Mouse (Mus musculus): Measurements from ENCODE around the gene Fbrsl1. TPM values are rescaled to one million over a fixed set of nuclear protein-coding genes. Genes with fewer than 3 reads are reported as not detected.

The Fbrsl1 gene
- polyA plus RNA-seq, 1 experiment from 2014 or later: 9.6 TPM

DNA sequence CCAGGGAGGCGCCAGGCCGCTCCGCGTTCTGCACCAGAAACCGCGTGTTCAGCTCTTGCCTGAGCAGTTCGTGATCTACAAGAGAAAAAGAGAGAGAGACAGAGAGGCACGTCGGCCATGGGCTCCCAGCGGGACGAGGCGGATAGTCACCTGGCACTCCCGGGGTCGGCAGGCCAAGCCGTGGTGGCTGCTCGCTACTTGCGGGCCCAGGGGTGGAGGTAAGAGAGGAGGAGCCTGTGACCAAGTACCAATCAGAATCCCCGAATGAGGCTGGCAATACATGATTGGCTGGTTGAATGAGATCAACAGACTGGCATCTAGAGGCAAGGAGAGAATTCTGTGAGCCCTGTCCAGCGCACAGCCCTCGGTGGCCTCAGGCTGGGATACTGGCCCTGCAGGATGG is 70.1 kb downstream of the Fbrsl1 start:
- no peak overlapping the region for H3K27ac ChIP-seq
- ATAC-seq: peak; percentile 27; the same call in 1 of the 2 replicates
- no peaks in the 10 kb centered on the region for H3K4me1 ChIP-seq (replicated peaks)
- H3K9ac ChIP-seq: no peak overlapping the region
- no peak overlapping the region for H3K4me2 ChIP-seq (replicated peaks)
- no peaks in the 10 kb centered on the region for H3K9me3 ChIP-seq
- no peaks in the 10 kb centered on the region for H3K27me3 ChIP-seq (replicated peaks)
- H3K4me3 ChIP-seq (replicated peaks): no peak overlapping the region
- peaks cover 13% of the 10 kb centered on the region for H3K36me3 ChIP-seq
- 44% methylated on average over 20 of the region's 20 CpGs for WGBS

DNA sequence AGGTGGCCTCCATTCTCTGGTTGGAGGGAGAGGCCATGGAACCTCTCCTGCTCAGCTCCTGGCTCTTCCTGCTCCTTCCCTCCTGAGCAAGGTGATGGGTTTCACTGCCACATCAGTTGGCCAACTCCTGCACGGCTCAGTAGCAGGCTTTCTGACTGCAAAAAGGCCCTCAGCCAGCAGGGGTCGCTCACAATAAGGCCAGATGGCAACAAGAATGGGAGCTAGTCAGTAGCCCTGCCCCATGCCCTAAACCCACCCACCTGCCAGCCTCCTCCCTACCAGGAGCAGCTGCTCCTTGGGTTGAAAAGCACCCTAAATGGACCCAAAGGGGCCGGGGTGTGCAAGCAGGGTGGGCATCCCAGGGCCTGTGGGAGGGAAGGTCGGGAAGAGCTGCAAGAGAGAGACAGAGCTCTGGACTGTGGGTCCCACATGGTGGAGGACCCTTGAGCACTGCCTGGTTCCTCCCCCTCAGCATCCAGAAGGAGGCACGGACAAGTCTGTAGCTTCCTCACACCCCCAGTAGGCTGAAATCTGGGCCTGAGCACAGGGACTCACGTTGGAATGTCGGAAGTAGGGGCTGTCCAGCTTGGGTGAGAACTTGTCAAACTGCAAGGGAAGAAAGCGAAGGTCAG is 71.4 kb downstream of the Fbrsl1 start:
- 0 out of 2 replicates have a peak, but pooled peaks have one; percentile 57 for ATAC-seq
- Histone ChIP-seq H3K4me2 (replicated peaks) (no peak overlapping the region), H3K9ac (no peak overlapping the region), H3K27me3 (replicated peaks) (no peaks in the 10 kb centered on the region), H3K4me3 (replicated peaks) (no peak overlapping the region), H3K27ac (no peak overlapping the region), H3K9me3 (no peaks in the 10 kb centered on the region), H3K36me3 (peaks cover 13% of the 10 kb centered on the region), H3K4me1 (replicated peaks) (no peaks in the 10 kb centered on the region)
- WGBS: 59% methylated on average over 8 of the region's 8 CpGs

DNA sequence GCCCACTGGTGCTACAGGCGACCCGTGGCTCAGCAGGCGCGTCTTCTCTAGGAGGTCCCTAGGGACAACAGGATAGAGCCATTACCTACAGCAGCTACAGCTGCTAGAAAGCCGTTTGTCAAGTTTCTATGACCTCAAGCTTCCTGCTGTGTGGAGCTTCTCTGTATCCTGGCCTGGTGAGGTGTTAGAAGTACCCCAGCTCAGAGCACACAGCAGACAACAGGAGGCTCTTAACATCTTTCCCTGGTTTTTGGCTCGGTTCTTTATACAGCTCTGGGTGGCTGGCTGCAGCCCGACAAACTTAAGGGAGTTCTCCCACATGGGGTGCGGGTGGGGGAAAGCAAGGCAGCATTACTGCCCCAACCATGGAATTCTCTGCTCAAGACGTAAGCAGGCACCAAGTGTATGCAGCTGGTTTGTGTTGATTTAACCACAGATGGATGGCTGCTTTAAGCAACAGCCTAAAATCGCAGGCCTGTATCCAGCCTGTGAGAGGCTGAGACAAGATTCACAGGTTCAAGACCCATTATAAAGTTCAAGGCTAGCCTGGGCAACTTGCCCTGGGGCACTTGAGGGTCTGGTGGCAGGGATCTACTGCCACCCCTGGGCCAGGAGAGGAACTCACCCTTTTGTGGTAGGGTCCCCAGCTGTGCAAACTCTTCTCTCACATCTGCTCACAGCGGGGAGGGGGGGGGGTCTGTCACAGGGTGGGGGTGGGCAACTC is 84.3 kb downstream of the Fbrsl1 start:
- Histone ChIP-seq H3K36me3 (peaks cover 5% of the 10 kb centered on the region; the same call in 1 of the 2 replicates), H3K27me3 (replicated peaks) (no peaks in the 10 kb centered on the region), H3K4me2 (replicated peaks) (peak overlapping the region; percentile 97), H3K9me3 (no peaks in the 10 kb centered on the region), H3K4me3 (replicated peaks) (peak overlapping the region; percentile 47), H3K9ac (peak overlapping the region; percentile 49), H3K27ac (peak overlapping the region; percentile 3; the same call in 1 of the 2 replicates), H3K4me1 (replicated peaks) (peaks cover 6% of the 10 kb centered on the region; the same call in 1 of the 2 replicates)
- ATAC-seq: peak; percentile 1; the same call in 1 of the 2 replicates
- WGBS: 40% methylated on average over 11 of the region's 11 CpGs

DNA sequence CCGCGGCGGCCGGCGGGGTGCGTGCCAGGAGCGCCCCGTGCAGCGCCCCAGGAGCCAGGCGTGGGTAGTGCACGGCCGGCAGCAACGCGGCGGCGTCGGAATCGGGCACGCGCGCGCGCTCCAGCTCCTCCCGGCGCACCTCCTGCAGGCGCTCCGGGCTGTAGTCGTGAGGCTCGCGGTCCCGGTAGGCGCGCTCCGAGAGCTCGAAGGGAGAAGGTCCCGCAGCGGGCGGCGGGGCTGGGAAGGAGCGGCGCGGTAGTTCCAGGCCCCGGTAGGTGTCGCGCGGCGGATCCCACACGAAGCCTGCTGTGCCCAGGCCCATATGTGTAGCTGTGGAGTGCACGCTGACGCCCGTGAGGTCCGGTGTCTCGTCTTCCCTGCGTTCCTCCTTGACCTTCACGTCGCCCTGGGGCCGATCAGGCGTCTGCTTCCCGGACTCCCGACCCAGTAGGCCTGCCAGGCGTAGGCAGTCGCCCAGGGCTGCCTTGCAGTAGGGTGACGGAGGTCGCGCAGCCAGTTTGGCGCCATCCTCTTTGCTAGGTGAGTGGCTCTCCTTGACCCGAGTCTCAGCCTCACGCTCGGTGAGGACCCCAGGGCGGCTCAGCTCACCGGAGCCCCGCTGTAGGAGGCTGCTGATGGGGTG is 85.0 kb downstream of the Fbrsl1 start:
- peaks cover 5% of the 10 kb centered on the region; the same call in 1 of the 2 replicates for H3K36me3 ChIP-seq
- peak overlapping the region; percentile 97 for H3K4me2 ChIP-seq (replicated peaks)
- peak; percentile 95 for ATAC-seq
- peaks cover 6% of the 10 kb centered on the region; the same call in 1 of the 2 replicates for H3K4me1 ChIP-seq (replicated peaks)
- H3K9me3 ChIP-seq: no peaks in the 10 kb centered on the region
- H3K27me3 ChIP-seq (replicated peaks): no peaks in the 10 kb centered on the region
- H3K4me3 ChIP-seq (replicated peaks): peak overlapping the region; percentile 47
- 3% methylated on average over 72 of the region's 72 CpGs for WGBS
- peak overlapping the region; percentile 49 for H3K9ac ChIP-seq
- H3K27ac ChIP-seq: peak overlapping the region; percentile 3; the same call in 1 of the 2 replicates

DNA sequence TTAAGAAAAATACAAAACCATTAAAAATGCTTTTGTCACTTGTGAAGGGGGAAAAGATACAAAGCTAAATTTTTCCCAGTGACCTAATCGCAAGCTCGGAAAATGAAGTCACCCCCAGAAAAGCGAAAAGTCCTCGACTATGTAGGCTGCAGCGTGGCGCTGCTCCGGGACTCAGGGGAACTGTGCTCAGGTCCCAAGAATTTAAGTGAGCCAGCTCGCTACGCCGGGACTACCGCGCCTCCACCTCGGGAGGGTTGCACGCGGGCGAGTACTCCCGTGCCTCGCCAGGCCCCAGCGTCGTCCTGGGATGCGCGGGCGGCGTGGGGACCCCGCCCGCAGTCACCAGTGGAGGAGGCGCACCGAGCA is 85.5 kb downstream of the Fbrsl1 start:
- H3K4me2 ChIP-seq (replicated peaks): peak overlapping the region; percentile 97
- H3K36me3 ChIP-seq: peaks cover 5% of the 10 kb centered on the region; the same call in 1 of the 2 replicates
- peaks cover 6% of the 10 kb centered on the region; the same call in 1 of the 2 replicates for H3K4me1 ChIP-seq (replicated peaks)
- ATAC-seq: no peak; the same call in 1 of the 2 replicates
- H3K9ac ChIP-seq: peak overlapping the region; percentile 49
- no peaks in the 10 kb centered on the region for H3K9me3 ChIP-seq
- 4% methylated on average over 27 of the region's 28 CpGs for WGBS
- H3K27ac ChIP-seq: no peak overlapping the region
- H3K4me3 ChIP-seq (replicated peaks): peak overlapping the region; percentile 47
- no peaks in the 10 kb centered on the region for H3K27me3 ChIP-seq (replicated peaks)

DNA sequence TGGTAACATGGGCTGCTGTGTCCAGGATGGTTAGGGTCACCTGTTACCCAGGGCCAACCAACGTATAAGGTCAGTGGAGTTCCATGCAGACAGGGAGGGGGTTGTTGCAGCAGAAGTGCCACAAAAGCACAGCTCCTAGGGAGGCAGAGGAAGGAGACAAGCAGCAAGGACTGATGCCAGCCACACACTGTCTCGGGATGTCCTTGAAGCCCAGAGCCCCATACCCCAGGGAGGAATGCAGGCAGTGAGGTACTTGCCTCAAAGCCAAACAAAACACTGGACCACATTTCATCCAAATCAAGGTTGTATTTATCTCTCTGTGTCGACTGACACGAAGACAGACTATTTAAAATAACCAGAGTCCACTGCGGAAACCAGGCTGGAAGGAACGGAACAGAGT is 86.8 kb downstream of the Fbrsl1 start:
- peaks cover 6% of the 10 kb centered on the region; the same call in 1 of the 2 replicates for H3K4me1 ChIP-seq (replicated peaks)
- H3K36me3 ChIP-seq: no peaks in the 10 kb centered on the region
- no peak overlapping the region for H3K27ac ChIP-seq
- no peaks in the 10 kb centered on the region for H3K9me3 ChIP-seq
- no peak overlapping the region for H3K4me3 ChIP-seq (replicated peaks)
- H3K4me2 ChIP-seq (replicated peaks): no peak overlapping the region
- no peak for ATAC-seq
- 80% methylated on average over 6 of the region's 6 CpGs for WGBS
- no peak overlapping the region for H3K9ac ChIP-seq
- no peaks in the 10 kb centered on the region for H3K27me3 ChIP-seq (replicated peaks)

DNA sequence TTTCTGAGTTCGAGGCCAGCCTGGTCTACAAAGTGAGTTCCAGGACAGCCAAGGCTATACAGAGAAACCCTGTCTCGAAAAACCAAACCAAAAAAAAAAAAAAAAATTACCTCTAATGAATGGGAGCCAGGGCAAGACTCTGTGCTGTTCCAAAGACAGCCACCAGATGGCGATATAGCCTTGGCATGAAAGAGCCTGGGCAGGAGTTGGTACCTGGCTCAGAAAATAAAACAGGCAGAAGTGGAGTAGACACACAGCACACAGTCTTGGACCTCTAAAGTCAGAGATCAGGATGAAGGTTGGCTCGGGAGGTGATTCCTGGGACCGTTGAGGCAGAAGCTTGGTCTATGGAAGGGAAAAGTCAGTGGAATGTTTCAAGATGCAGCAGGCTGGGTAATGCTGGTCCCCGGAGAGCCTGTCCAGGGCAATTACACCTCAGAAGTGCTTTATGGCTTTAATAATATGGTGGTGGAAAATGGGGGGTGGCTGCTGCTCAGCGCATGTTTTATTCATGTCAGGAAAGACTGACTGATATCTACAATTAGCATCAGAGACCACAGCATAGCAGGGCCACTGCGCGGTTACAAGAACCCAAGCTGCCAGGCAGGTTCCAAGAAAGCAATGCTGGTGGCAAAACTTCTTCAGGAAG is 90.6 kb downstream of the Fbrsl1 start:
- no peak overlapping the region for H3K4me2 ChIP-seq (replicated peaks)
- no peak overlapping the region for H3K4me3 ChIP-seq (replicated peaks)
- no peaks in the 10 kb centered on the region for H3K4me1 ChIP-seq (replicated peaks)
- H3K27ac ChIP-seq: no peak overlapping the region
- 37% methylated on average over 9 of the region's 9 CpGs for WGBS
- H3K9me3 ChIP-seq: no peaks in the 10 kb centered on the region
- ATAC-seq: peak; percentile 62
- no peaks in the 10 kb centered on the region for H3K36me3 ChIP-seq
- H3K9ac ChIP-seq: no peak overlapping the region
- peaks cover 9% of the 10 kb centered on the region; the same call in 1 of the 2 replicates for H3K27me3 ChIP-seq (replicated peaks)

DNA sequence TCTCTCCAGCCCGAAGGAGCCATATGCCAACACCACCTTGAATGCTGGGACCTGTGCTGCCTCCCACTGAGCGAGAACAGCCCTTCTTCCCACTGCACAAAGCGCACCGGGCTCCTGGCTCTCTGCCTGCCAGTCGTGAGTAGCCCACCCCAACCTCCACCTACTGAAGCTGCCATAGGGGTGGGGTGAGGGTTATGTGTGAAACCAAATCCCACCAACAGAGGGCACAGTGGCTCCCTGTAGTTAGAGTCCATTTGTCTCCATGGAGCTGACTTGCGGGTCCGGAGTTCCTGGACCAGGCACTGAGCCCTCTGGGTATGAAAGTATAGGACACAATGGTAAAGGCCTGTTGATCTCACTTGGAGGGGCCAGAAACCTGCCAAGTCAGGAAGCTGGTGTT is 93.6 kb downstream of the Fbrsl1 start:
- H3K9ac ChIP-seq: no peak overlapping the region
- no peaks in the 10 kb centered on the region for H3K4me1 ChIP-seq (replicated peaks)
- H3K4me2 ChIP-seq (replicated peaks): no peak overlapping the region
- WGBS: 18% methylated on average over 7 of the region's 7 CpGs
- no peaks in the 10 kb centered on the region for H3K36me3 ChIP-seq
- 0 out of 2 replicates have a peak, but pooled peaks have one; percentile 31 for ATAC-seq
- H3K27ac ChIP-seq: no peak overlapping the region
- H3K9me3 ChIP-seq: no peaks in the 10 kb centered on the region
- H3K27me3 ChIP-seq (replicated peaks): peaks cover 9% of the 10 kb centered on the region; the same call in 1 of the 2 replicates
- H3K4me3 ChIP-seq (replicated peaks): no peak overlapping the region

DNA sequence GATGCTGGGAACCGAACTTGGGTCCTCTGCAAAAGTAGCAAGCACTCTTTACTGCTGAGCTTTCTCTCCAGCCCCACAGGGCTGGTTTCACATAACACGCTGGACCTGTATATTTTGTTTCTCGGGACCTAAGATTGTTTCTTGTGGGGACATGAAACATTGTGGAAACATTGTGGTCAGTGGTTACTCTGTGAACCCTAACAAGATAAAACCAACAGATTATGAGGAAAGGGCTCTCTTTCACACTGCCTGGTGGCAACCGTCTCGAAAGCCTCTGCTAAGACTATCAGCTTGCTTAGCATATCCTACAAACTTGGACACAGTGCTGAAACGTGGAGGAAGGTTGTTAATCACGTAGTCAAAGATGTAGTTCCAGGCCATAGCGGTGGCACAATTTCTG is 101.3 kb downstream of the Fbrsl1 start:
- Histone ChIP-seq H3K27me3 (replicated peaks) (peaks cover 13% of the 10 kb centered on the region), H3K9me3 (no peaks in the 10 kb centered on the region), H3K4me1 (replicated peaks) (peaks cover 6% of the 10 kb centered on the region), H3K4me2 (replicated peaks) (no peak overlapping the region), H3K27ac (no peak overlapping the region), H3K9ac (no peak overlapping the region), H3K4me3 (replicated peaks) (no peak overlapping the region), H3K36me3 (no peaks in the 10 kb centered on the region)
- WGBS: 84% methylated on average over 8 of the region's 8 CpGs
- ATAC-seq: no peak

DNA sequence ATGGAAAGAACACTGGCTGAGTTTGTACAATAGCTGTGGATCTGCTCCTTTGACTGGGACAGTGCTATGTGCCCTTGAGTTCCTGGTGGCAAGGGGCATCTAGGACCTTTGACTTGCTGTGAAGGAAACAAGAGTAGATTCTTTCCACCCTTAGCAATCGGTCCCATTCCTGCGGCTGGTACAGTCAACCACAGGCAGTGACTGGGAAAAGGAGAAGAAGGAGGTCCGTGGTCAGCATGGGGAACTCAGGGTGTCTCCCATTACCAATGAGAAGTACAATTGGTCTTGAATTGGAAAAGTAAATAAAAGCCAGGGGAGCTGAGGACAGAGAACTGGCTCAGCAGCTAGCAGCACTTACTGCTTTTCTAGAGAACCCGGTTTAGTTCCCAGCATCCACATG is 102.8 kb downstream of the Fbrsl1 start:
- H3K4me2 ChIP-seq (replicated peaks): no peak overlapping the region
- no peak overlapping the region for H3K27ac ChIP-seq
- no peaks in the 10 kb centered on the region for H3K9me3 ChIP-seq
- no peak overlapping the region for H3K9ac ChIP-seq
- H3K36me3 ChIP-seq: no peaks in the 10 kb centered on the region
- H3K4me3 ChIP-seq (replicated peaks): no peak overlapping the region
- H3K4me1 ChIP-seq (replicated peaks): peaks cover 6% of the 10 kb centered on the region
- peaks cover 20% of the 10 kb centered on the region for H3K27me3 ChIP-seq (replicated peaks)
- ATAC-seq: no peak
- 83% methylated on average over 4 of the region's 4 CpGs for WGBS

DNA sequence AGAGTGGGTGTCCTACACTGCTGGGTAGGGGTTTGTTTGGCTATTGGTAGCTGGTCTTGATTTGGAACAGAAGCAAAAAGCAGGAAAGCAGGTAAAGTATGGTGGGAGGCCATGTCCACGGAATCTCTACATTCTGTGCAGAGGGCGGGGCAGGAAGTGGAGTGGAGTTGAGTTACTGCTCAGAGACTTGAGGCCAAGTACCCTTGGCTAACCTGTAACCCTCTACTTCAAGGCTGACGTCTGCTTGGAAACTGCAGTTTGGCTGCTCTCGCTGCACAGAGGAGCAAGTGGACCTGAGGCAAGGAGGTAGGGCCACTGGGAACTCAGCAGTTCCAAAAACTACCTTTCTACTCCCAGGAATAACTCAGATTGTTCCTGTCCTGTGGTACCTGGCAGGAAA is 103.8 kb downstream of the Fbrsl1 start, which contains the start of gene Lrcol1:
Gene Lrcol1, plus strand, starts transcription at position 207 of the 400 bp plus-strand sequence.
- Histone ChIP-seq H3K27me3 (replicated peaks) (peaks cover 20% of the 10 kb centered on the region), H3K36me3 (no peaks in the 10 kb centered on the region), H3K9ac (no peak within 1 kb of the TSS), H3K27ac (no peak within 1 kb of the TSS), H3K4me3 (replicated peaks) (no peak within 1 kb of the TSS), H3K4me2 (replicated peaks) (peak within 1 kb of the TSS; percentile 98), H3K9me3 (no peaks in the 10 kb centered on the region), H3K4me1 (replicated peaks) (peaks cover 6% of the 10 kb centered on the region)
- WGBS: 55% methylated on average over 4 of the region's 4 CpGs
- no peak for ATAC-seq

All from intestine, embryonic 15.5 days (tissue).